Mouse (Mus musculus) hindbrain, embryonic 12.5 days (tissue): ENCODE results near the gene Ppfia3. TPM values are rescaled to one million over a fixed set of nuclear protein-coding genes. Genes with fewer than 3 reads are reported as not detected.
A peak's percentile ranks its signal among the peaks of the same experiment; 100 is the strongest.

Experiments used
- ATAC-seq: fragments of 200-750 bp; cut with Nextera tagmentation; 2 replicates; pipeline ENCODE4 v1.8.0; 2017; ENCODE audit warnings: moderate TSS enrichment; ENCODE audit not compliant: low FRiP score
- H3K27ac ChIP-seq: fragments of 300-500 bp; sonication (generic); 2 replicates; pipeline ENCODE4 v1.5.1; 2016; ENCODE audit warnings: mild to moderate bottlenecking
- H3K27me3 ChIP-seq: fragments of 300-500 bp; sonication (generic); 2 replicates; pipeline ENCODE4 v1.6.1; 2016; ENCODE audit warnings: mild to moderate bottlenecking
- H3K36me3 ChIP-seq: fragments of 300-500 bp; sonication (generic); 2 replicates; pipeline ENCODE4 v1.6.1; 2016; ENCODE audit warnings: mild to moderate bottlenecking
- H3K4me1 ChIP-seq: fragments of 300-500 bp; sonication (generic); 2 replicates; pipeline ENCODE4 v1.6.1; 2016
- H3K4me2 ChIP-seq: fragments of 300-500 bp; sonication (generic); replicated peaks from 2 replicates; pipeline ENCODE4 v1.6.1; 2016; ENCODE audit warnings: mild to moderate bottlenecking
- H3K4me3 ChIP-seq: fragments of 300-500 bp; sonication (generic); 2 replicates; pipeline ENCODE4 v1.5.1; 2016; ENCODE audit warnings: mild to moderate bottlenecking
- H3K9ac ChIP-seq: fragments of 300-500 bp; sonication (generic); 2 replicates; pipeline ENCODE4 v1.6.1; 2016; ENCODE audit warnings: mild to moderate bottlenecking, moderate library complexity
- H3K9me3 ChIP-seq: fragments of 300-500 bp; sonication (generic); replicated peaks from 2 replicates; pipeline ENCODE4 v1.6.1; 2016; ENCODE audit warnings: mild to moderate bottlenecking
- WGBS: fragments of 180-500 bp; shearing (Covaris S2); methylation state at CpG from one replicate; pipeline ENCODE4 v1.1.7; 2016; 5-methylcytosine and 5-hydroxymethylcytosine counted together
- polyA plus RNA-seq: library from polyadenylated mRNA; unstranded; fragments of >200 nt; fragmentation: Nextera tagmentation; extraction: Ambion mirVana; gene quantifications from 2 replicates; pipeline ENCODE4 v1.2.1, GENCODE M21; 2016

The Ppfia3 gene
- 15.6 and 16.2 TPM in 2 replicates for polyA plus RNA-seq

- Histone ChIP-seq H3K27ac (peak within 1 kb of the TSS; percentile 80), H3K9ac (peak within 1 kb of the TSS; percentile 87), H3K4me1 (peaks cover 47% of the 10 kb centered on the region), H3K4me3 (peak within 1 kb of the TSS; percentile 79), H3K4me2 (peak within 1 kb of the TSS; percentile 74), H3K9me3 (no peaks in the 10 kb centered on the region), H3K27me3 (peaks cover 69% of the 10 kb centered on the region), H3K36me3 (no peaks in the 10 kb centered on the region)
- peak; percentile 55 for ATAC-seq
- 0% methylated on average over 16 of the region's 26 CpGs for WGBS
Measured at GRCm38 (mm10) chr7:45366652-45367019, at the start of gene Ppfia3. TSS of gene Ppfia3 (minus strand) at chr7:45367019.

GRCm38 (mm10) chr7:45415636-45416035, 48.8 kb upstream of the Ppfia3 start:
- 11% methylated on average over 37 of the region's 37 CpGs for WGBS
- 0 out of 2 replicates have a peak overlapping the region, but pooled peaks have one; percentile 1 for H3K4me3 ChIP-seq
- no peak for ATAC-seq

DNA sequence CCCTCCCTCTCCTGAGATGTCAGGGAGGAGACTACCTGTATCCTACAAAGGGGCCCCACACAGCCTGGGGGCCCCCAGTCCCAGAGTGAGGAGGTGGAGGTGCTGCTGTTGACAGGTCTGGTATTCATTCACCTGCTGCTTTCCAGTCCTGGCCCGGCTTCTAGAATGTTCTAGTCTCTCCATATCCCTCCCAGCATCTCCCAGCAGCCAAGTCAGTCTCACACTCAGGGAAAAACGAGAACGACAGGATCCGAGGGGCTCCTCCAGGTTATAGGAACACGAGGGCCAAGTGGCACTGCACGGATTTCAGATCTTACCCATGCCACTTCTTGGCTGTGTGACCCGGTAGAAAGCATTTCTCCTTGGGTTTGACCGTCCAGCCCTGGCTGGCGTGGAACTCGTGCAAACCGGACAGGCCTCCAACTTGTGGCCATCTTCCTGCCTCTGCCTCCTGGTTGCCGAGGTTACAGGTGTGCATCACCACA, 48.0 kb upstream of the Ppfia3 start:
- Histone ChIP-seq H3K27ac (no peak overlapping the region), H3K9me3 (no peaks in the 10 kb centered on the region), H3K9ac (no peak overlapping the region), H3K4me2 (no peak overlapping the region), H3K4me3 (no peak overlapping the region), H3K36me3 (no peaks in the 10 kb centered on the region), H3K27me3 (peaks cover 99% of the 10 kb centered on the region), H3K4me1 (peaks cover 18% of the 10 kb centered on the region)
- ATAC-seq = no peak
- WGBS = 45% methylated on average over 12 of the region's 12 CpGs

More at GRCm38 (mm10) chr7:45415636-45416035, 48.8 kb upstream of the Ppfia3 start:
- no peaks in the 10 kb centered on the region for H3K9me3 ChIP-seq
- 0 out of 2 replicates have a peak overlapping the region, but pooled peaks have one; percentile 6 for H3K4me2 ChIP-seq
- H3K4me1 ChIP-seq = peaks cover 18% of the 10 kb centered on the region
- peaks cover 2% of the 10 kb centered on the region for H3K36me3 ChIP-seq
- H3K27ac ChIP-seq = no peak overlapping the region
- H3K27me3 ChIP-seq = peaks cover 99% of the 10 kb centered on the region
- H3K9ac ChIP-seq = no peak overlapping the region

DNA sequence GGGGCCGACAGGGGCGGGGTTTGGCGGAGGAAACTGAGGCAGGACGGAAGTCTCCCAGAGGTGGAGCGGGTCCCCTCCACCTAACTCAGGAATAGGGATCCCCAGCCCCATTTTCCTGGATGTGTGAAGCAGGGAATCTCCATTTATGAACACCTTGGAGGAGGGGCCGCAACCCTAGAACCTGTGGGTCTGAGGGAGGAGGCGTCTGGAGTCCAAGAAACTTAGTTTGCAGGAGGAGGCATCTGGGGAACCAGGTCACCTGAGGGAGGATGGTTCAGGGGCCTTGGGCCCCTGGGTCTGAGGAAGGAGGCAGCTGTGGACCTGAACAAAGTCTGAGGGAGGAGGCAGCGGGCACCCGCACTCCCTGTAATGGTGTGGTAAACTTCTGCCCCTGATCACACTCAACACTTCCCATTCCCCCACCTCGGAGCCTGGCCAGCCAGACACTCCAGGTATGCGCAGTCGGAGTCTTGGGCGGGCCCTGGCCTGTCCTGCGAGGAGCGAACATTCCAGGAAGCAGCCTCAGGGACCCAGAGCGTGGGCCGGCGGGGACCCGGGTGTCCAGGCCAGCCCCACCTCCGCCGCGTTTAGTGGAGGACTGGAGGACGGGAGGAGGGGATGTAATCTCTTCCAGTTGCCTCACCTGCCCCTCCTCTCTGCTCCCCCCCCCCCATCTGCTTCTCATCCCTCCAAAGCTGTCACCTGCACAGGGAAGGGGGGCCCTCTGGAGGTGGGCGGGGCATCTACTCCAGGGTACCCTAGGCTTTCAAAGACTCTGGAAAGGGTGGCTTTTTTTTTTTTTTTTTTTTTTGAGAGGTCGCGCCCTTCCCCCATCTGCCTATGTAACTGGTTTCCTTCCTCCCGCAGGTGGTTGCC, 47.3 kb upstream of the Ppfia3 start:
- H3K27me3 ChIP-seq = peaks cover 99% of the 10 kb centered on the region
- H3K4me3 ChIP-seq = peak overlapping the region; percentile 44
- H3K9me3 ChIP-seq = no peaks in the 10 kb centered on the region
- H3K9ac ChIP-seq = peak overlapping the region; percentile 62
- ATAC-seq = peak; percentile 23; the same call in 1 of the 2 replicates
- peaks cover 18% of the 10 kb centered on the region for H3K4me1 ChIP-seq
- no peaks in the 10 kb centered on the region for H3K36me3 ChIP-seq
- whole genome bisulfite sequencing = 2% methylated on average over 27 of the region's 27 CpGs
- no peak overlapping the region for H3K27ac ChIP-seq
- H3K4me2 ChIP-seq = peak overlapping the region; percentile 78

- WGBS = 4% methylated on average over 41 of the region's 45 CpGs
- ATAC-seq = peak; percentile 48
- peak within 1 kb of the TSS; percentile 78 for H3K4me2 ChIP-seq
- no peaks in the 10 kb centered on the region for H3K9me3 ChIP-seq
- H3K9ac ChIP-seq = peak within 1 kb of the TSS; percentile 62
- peaks cover 99% of the 10 kb centered on the region for H3K27me3 ChIP-seq
- no peaks in the 10 kb centered on the region for H3K36me3 ChIP-seq
- H3K4me3 ChIP-seq = peak within 1 kb of the TSS; percentile 44
- H3K27ac ChIP-seq = no peak within 1 kb of the TSS
- H3K4me1 ChIP-seq = peaks cover 16% of the 10 kb centered on the region
Measured at GRCm38 (mm10) chr7:45413113-45413863, 46.5 kb upstream of the Ppfia3 start, which contains the start of gene Ntf5. TSS of gene Ntf5 (plus strand) at chr7:45413695.

DNA sequence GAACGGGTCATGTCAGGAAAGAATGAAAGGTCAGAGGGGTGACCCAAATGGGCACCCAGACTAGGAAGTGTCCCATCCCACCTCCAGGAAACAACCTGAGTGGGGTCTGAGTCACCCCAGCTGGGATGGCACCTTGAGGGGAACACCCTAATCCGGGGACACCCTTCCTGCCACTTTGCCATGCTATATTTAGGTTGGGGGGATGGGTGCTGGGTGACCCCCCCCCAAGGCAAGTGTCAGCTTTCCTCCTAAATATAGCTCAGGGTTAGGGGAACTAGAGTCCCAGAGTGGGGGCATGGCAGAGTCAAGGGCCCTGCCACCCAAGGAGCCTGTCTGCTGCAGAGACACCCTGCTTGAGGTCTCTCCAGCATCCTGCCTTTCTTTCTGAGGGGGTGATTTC, 45.6 kb upstream of the Ppfia3 start:
- H3K4me3 ChIP-seq = no peak overlapping the region
- peaks cover 13% of the 10 kb centered on the region for H3K4me1 ChIP-seq
- H3K9ac ChIP-seq = no peak overlapping the region
- ATAC-seq = no peak
- H3K36me3 ChIP-seq = no peaks in the 10 kb centered on the region
- peaks cover 99% of the 10 kb centered on the region for H3K27me3 ChIP-seq
- WGBS = 77% methylated on average over 2 of the region's 2 CpGs
- H3K9me3 ChIP-seq = no peaks in the 10 kb centered on the region
- H3K27ac ChIP-seq = no peak overlapping the region
- H3K4me2 ChIP-seq = no peak overlapping the region

DNA sequence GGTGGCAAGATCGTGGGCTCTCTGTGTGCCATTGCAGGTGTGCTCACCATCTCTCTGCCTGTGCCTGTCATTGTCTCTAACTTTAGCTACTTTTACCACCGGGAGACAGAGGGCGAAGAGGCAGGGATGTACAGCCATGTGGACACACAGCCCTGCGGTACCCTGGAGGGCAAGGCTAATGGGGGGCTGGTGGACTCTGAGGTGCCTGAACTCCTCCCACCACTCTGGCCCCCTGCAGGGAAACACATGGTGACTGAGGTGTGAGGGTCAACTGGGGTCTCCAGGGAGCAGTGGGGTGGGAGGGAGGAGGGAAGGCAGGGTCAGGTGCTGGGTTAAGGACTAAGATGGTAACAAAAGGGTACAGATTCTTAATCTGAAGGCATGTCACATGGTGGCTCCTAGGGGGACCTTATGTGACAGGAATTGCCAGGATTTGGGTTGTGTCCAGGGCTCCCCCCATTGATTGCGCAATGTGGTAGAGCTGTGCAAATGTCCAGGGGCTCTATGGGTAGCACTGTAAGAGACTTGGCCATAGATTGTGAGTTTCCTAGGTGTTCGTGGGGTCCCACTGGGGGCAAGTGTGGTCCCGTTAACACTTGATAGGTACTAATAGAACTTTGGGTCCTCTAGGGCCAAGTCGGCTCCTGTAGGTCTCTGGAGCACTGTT, 42.8 kb upstream of the Ppfia3 start:
- no peak overlapping the region for H3K4me3 ChIP-seq
- peaks cover 19% of the 10 kb centered on the region for H3K4me1 ChIP-seq
- 86% methylated on average over 8 of the region's 8 CpGs for WGBS
- H3K4me2 ChIP-seq = no peak overlapping the region
- 0 out of 2 replicates have a peak, but pooled peaks cover 3% of the 10 kb centered on the region for H3K9me3 ChIP-seq
- ATAC-seq = no peak
- H3K36me3 ChIP-seq = no peaks in the 10 kb centered on the region
- no peak overlapping the region for H3K9ac ChIP-seq
- no peak overlapping the region for H3K27ac ChIP-seq
- H3K27me3 ChIP-seq = peaks cover 98% of the 10 kb centered on the region

DNA sequence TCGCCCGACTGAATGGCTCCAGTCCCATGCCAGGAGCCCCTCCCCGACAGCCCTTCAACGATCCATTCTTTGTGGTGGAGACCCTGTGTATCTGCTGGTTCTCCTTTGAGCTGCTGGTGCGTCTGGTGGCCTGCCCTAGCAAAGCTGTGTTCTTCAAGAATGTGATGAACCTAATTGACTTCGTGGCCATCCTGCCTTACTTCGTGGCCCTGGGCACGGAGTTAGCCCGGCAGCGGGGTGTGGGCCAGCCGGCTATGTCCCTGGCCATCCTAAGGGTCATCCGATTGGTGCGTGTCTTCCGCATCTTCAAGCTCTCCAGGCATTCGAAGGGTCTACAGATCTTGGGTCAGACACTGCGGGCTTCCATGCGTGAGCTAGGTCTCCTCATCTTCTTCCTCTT, 42.1 kb upstream of the Ppfia3 start:
- Histone ChIP-seq H3K27ac (no peak overlapping the region), H3K4me1 (peaks cover 16% of the 10 kb centered on the region), H3K9me3 (0 out of 2 replicates have a peak, but pooled peaks cover 3% of the 10 kb centered on the region), H3K9ac (no peak overlapping the region), H3K36me3 (no peaks in the 10 kb centered on the region), H3K27me3 (peaks cover 92% of the 10 kb centered on the region), H3K4me3 (no peak overlapping the region), H3K4me2 (no peak overlapping the region)
- ATAC-seq = no peak
- 86% methylated on average over 17 of the region's 17 CpGs for WGBS

DNA sequence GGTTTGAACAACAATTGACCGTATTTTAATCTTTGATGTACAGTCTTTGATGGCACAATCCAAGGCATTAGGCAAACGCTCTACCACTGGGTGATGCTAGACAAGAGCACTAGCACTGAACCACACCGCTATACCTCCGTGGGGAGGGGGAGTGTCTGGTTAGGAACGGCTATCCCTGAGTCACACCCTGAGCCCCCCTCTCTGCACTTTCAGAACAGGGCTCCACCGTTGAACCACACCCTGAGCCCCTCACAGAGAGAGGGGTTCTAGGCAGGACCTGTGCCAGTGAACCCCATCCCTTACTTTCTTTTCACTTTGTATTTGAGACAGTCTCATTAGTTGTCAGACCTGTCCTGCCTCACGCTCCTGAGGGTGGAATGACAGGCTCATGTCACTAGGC, 41.5 kb upstream of the Ppfia3 start:
- peaks cover 10% of the 10 kb centered on the region for H3K4me1 ChIP-seq
- H3K36me3 ChIP-seq = no peaks in the 10 kb centered on the region
- no peak overlapping the region for H3K4me3 ChIP-seq
- H3K27ac ChIP-seq = no peak overlapping the region
- H3K27me3 ChIP-seq = peaks cover 86% of the 10 kb centered on the region
- H3K9ac ChIP-seq = no peak overlapping the region
- H3K9me3 ChIP-seq = 0 out of 2 replicates have a peak, but pooled peaks cover 3% of the 10 kb centered on the region
- no peak for ATAC-seq
- H3K4me2 ChIP-seq = no peak overlapping the region
- 77% methylated on average over 7 of the region's 7 CpGs for WGBS

GRCm38 (mm10) chr7:45407836-45408235, 41.0 kb upstream of the Ppfia3 start:
- Histone ChIP-seq H3K4me3 (no peak overlapping the region), H3K4me1 (peaks cover 6% of the 10 kb centered on the region), H3K27ac (no peak overlapping the region), H3K36me3 (no peaks in the 10 kb centered on the region), H3K4me2 (no peak overlapping the region), H3K9me3 (0 out of 2 replicates have a peak, but pooled peaks cover 3% of the 10 kb centered on the region), H3K27me3 (peaks cover 82% of the 10 kb centered on the region), H3K9ac (no peak overlapping the region)
- WGBS = 83% methylated on average over 10 of the region's 10 CpGs
- no peak for ATAC-seq

DNA sequence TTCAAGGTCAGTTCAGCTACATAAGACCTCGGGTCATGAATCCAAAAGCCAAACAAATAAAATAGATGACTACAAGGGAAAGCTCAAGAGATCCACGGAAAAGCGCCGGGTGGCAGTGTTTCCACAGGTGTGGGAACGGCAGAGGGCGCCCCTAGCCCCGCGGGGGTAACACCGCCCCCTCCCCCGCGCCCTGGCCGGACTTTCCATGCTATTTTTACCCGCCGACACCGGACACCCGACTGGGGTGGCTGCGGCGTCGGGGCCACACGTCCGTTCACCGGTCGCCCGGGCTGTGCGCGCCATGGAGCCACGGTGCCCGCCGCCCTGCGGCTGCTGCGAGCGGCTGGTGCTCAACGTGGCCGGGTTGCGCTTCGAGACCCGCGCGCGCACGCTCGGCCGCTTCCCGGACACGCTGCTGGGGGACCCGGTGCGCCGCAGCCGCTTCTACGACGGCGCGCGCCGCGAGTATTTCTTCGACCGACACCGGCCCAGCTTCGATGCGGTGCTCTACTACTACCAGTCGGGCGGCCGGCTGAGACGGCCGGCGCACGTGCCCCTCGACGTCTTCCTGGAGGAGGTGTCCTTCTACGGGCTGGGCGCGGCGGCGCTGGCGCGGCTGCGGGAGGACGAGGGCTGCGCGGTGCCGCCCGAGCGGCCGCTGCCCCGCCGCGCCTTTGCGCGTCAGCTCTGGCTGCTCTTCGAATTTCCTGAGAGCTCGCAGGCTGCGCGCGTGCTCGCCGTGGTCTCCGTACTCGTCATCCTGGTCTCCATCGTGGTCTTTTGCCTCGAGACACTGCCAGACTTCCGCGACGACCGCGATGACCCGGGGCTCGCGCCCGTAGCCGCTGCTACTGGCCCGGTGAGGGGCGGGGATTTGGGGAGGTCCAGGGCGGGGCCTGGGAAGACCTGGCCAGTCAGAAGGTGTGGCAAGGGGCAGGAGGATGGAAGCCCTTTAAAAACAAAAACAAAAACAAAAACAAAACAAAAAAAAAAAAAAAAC, 39.6 kb upstream of the Ppfia3 start:
- ATAC-seq = no peak
- H3K4me1 ChIP-seq = peaks cover 6% of the 10 kb centered on the region

More for the DNA sequence above, 39.6 kb upstream of the Ppfia3 start:
- Histone ChIP-seq H3K27me3 (peaks cover 70% of the 10 kb centered on the region), H3K4me3 (peak overlapping the region; percentile 34), H3K4me2 (peak overlapping the region; percentile 48), H3K9ac (peak overlapping the region; percentile 32), H3K27ac (no peak overlapping the region), H3K36me3 (no peaks in the 10 kb centered on the region), H3K9me3 (0 out of 2 replicates have a peak, but pooled peaks cover 3% of the 10 kb centered on the region)
- WGBS = 2% methylated on average over 112 of the region's 114 CpGs
